Mouse (Mus musculus): ENCODE results near the gene Psg22.

- TF ChIP-seq CTCF (IDR thresholded peaks at IDR 0.05; ENCODE audit: low read depth, low read length) (no peak), POLR2A (IDR thresholded peaks at IDR 0.05; ENCODE audit: insufficient read depth, low read length) (no peak)
Measured at GRCm38 (mm10) chr7:18733111-18733510, 15.2 kb downstream of the Psg22 start.

Data from ES-Bruce4 (cell line).